Mouse (Mus musculus) embryonic fibroblast, embryonic 13.5 days (primary cell): ENCODE measurements around the gene Cep78.

ENCODE experiments used
- CTCF ChIP-seq: IDR thresholded peaks from 2 replicates; pipeline ENCODE4 v1.5.1; 2011; ENCODE audit warnings: mild to moderate bottlenecking, control low read depth, low read length, moderate library complexity, borderline replicate concordance; ENCODE audit not compliant: insufficient read depth
- POLR2A ChIP-seq: IDR thresholded peaks from 2 replicates; pipeline ENCODE4 v1.6.1; 2011; ENCODE audit warnings: low read depth, mild to moderate bottlenecking, control low read depth, low read length, moderate library complexity

DNA sequence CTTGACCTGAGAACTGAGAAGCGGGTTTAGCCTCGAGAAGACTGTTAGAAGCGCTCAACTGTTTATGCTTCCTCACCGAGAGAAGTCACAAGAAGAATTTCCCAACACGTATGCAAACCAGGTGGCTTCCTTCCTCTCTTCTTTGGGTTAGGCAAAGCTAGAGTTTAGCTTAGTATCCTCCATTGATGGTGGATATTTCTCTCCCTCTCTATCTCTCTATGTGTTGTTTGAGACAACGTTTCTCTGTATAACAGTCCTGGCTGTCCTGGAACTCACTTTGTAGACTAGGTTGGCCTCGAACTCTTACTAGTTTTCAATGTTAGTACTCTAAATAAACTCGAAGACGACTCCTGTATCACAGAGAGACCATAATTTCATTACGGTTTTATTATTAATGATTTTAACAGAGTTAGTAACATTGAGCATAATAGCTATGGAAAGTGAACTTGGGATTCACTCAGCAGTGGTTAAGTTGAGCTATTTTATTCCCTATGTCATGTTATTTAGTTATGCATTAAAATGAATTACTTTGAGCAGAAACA lies 454 bp upstream of the Cep78 start:
- no peak for TF ChIP-seq CTCF
- no peak for TF ChIP-seq POLR2A
